Mouse (Mus musculus): ENCODE measurements around the gene Tyw3.

Tyw3 gene

DNA sequence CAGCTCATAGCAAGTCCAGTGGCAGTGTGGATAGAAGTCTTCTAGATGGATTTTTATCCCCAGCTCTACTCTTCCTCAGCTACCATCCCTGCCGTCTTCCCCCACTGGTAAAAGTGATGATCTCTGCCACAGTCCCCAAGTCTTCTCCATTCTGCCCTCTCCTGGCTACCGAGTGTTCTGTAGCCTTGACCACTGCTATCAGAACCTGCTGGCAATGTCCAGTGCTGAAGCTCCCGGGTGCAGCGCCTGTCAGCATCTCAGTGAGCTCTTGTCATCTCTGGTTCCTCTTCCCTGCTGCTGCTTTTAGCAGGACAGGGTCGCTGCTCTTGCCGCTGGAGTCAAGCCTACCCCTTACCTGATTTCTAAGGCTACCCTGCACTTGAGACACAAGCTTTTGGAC lies 70.3 kb downstream of the Tyw3 start:
- Histone ChIP-seq H3K36me3 (ENCODE audit: insufficient read depth, low read length) (no peaks in the 10 kb centered on the region), H3K9me3 (ENCODE audit: low read length) (no peaks in the 10 kb centered on the region), H3K4me1 (replicated peaks; ENCODE audit: low read depth, low read length) (0 out of 2 replicates have a peak, but pooled peaks cover 3% of the 10 kb centered on the region), H3K27me3 (ENCODE audit: insufficient read depth, low read length) (no peaks in the 10 kb centered on the region), H3K4me3 (replicated peaks; ENCODE audit: low read length) (no peak overlapping the region)
- TF ChIP-seq CTCF (conservative IDR thresholded peaks at IDR 0.05; ENCODE audit: low read length) (no peak), NANOG (IDR thresholded peaks at IDR 0.05; ENCODE audit: borderline replicate concordance, low read length) (no peak), POU5F1 (IDR thresholded peaks at IDR 0.05; ENCODE audit: borderline replicate concordance, low read length) (no peak)
